Mouse (Mus musculus): ENCODE measurements around the gene Ncam1. TPM values are rescaled to one million over a fixed set of nuclear protein-coding genes. Genes with fewer than 3 reads are reported as not detected.

Ncam1 gene
- polyA plus RNA-seq, 1 experiment from 2014 or later, result 163 TPM

GRCm38 (mm10) chr9:49630336-49630735, 168.4 kb downstream of the Ncam1 start:
- Histone ChIP-seq H3K4me3 (ENCODE audit: low read depth, low read length) (no peak overlapping the region), H3K4me2 (ENCODE audit: low read length) (no peak overlapping the region), H3K9me3 (replicated peaks; ENCODE audit: control insufficient read depth, low read length) (no peaks in the 10 kb centered on the region), H3K27me3 (replicated peaks; ENCODE audit: control insufficient read depth, insufficient read depth, low read length) (no peaks in the 10 kb centered on the region), H3K4me1 (ENCODE audit: control insufficient read depth, insufficient read depth, low read length) (peaks cover 8% of the 10 kb centered on the region; the same call in 1 of the 2 replicates), H3K9ac (ENCODE audit: low read length) (no peak overlapping the region), H3K27ac (ENCODE audit: low read depth, low read length) (no peak overlapping the region), H3K36me3 (ENCODE audit: control insufficient read depth, insufficient read depth, low read length) (no peaks in the 10 kb centered on the region)
- ATAC-seq (no peak), DNase-seq (ENCODE audit: low spot score) (no peak)
- WGBS, result 49% methylated on average over 2 of the region's 2 CpGs

DNA sequence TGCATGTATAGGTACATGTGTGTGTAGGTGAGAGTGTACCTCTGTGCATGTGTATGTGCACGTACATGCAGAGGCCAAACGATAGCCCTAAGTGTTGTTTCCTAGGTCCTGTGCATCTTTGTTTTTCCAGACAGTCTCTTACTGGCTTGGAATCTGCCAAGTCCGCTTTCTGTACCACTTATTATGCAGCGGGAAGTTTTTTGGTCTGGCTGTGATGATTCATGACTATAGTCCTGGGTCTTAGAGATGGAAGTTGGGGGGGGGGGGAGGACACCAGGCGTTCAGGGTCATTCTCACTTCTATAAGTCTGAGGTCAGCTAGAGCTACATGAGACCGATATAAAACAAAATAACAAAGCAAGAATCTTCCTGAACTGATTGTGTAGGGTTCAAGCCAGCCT, 173.8 kb downstream of the Ncam1 start:
- DNase-seq (ENCODE audit: low spot score) (no peak), ATAC-seq (0 out of 2 replicates have a peak, but pooled peaks have one; percentile 8)
- Histone ChIP-seq H3K9me3 (replicated peaks; ENCODE audit: control insufficient read depth, low read length) (no peaks in the 10 kb centered on the region), H3K4me3 (ENCODE audit: low read depth, low read length) (no peak overlapping the region), H3K36me3 (ENCODE audit: control insufficient read depth, insufficient read depth, low read length) (no peaks in the 10 kb centered on the region), H3K4me1 (ENCODE audit: control insufficient read depth, insufficient read depth, low read length) (peaks cover 36% of the 10 kb centered on the region), H3K27me3 (replicated peaks; ENCODE audit: control insufficient read depth, insufficient read depth, low read length) (no peaks in the 10 kb centered on the region), H3K9ac (ENCODE audit: low read length) (no peak overlapping the region), H3K4me2 (ENCODE audit: low read length) (no peak overlapping the region), H3K27ac (ENCODE audit: low read depth, low read length) (peak overlapping the region; percentile 72; the same call in 1 of the 2 replicates)
- 82% methylated on average over 6 of the region's 6 CpGs for WGBS

GRCm38 (mm10) chr9:49623934-49624505, 174.7 kb downstream of the Ncam1 start:
- H3K27ac ChIP-seq (ENCODE audit: low read depth, low read length), result peak overlapping the region; percentile 72
- H3K9me3 ChIP-seq (replicated peaks; ENCODE audit: control insufficient read depth, low read length), result no peaks in the 10 kb centered on the region
- DNase-seq (ENCODE audit: low spot score) (peak; percentile 65), ATAC-seq (peak; percentile 61)
- H3K4me2 ChIP-seq (ENCODE audit: low read length), result 0 out of 2 replicates have a peak overlapping the region, but pooled peaks have one; percentile 3
- 0 out of 2 replicates have a peak overlapping the region, but pooled peaks have one; percentile 21 for H3K9ac ChIP-seq (ENCODE audit: low read length)
- H3K36me3 ChIP-seq (ENCODE audit: control insufficient read depth, insufficient read depth, low read length), result no peaks in the 10 kb centered on the region
- H3K27me3 ChIP-seq (replicated peaks; ENCODE audit: control insufficient read depth, insufficient read depth, low read length), result no peaks in the 10 kb centered on the region
- 10% methylated on average over 3 of the region's 3 CpGs for WGBS
- H3K4me1 ChIP-seq (ENCODE audit: control insufficient read depth, insufficient read depth, low read length), result peaks cover 36% of the 10 kb centered on the region
- no peak overlapping the region for H3K4me3 ChIP-seq (ENCODE audit: low read depth, low read length)

GRCm38 (mm10) chr9:49622928-49623676, 175.6 kb downstream of the Ncam1 start:
- H3K4me3 ChIP-seq (ENCODE audit: low read depth, low read length), result no peak overlapping the region
- no peak overlapping the region for H3K4me2 ChIP-seq (ENCODE audit: low read length)
- ATAC-seq (no peak), DNase-seq (ENCODE audit: low spot score) (peak; percentile 69)
- H3K4me1 ChIP-seq (ENCODE audit: control insufficient read depth, insufficient read depth, low read length), result peaks cover 36% of the 10 kb centered on the region
- H3K27ac ChIP-seq (ENCODE audit: low read depth, low read length), result peak overlapping the region; percentile 72; the same call in 1 of the 2 replicates
- H3K9me3 ChIP-seq (replicated peaks; ENCODE audit: control insufficient read depth, low read length), result no peaks in the 10 kb centered on the region
- H3K9ac ChIP-seq (ENCODE audit: low read length), result no peak overlapping the region
- no peaks in the 10 kb centered on the region for H3K36me3 ChIP-seq (ENCODE audit: control insufficient read depth, insufficient read depth, low read length)
- WGBS, result 51% methylated on average over 9 of the region's 9 CpGs
- no peaks in the 10 kb centered on the region for H3K27me3 ChIP-seq (replicated peaks; ENCODE audit: control insufficient read depth, insufficient read depth, low read length)

DNA sequence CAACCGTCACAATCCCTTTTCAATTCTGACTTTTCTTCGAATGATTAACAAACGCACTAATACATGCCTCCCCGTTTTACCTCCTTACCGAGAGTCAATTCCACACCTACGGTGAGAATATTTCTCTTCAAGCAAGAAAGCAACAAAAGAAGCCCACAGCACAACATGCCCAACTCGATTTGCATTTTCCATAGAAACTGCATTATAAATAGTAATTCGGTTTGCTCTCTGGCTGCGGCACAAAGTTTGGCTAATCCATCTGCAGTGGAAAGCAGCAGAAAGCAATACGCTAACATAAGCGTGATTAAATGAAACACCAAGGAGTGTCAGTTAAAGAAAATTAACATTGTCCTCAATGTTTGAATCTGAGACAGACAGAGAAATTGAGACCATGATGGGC, 177.0 kb downstream of the Ncam1 start:
- no peaks in the 10 kb centered on the region for H3K27me3 ChIP-seq (replicated peaks; ENCODE audit: control insufficient read depth, insufficient read depth, low read length)
- peak overlapping the region; percentile 2; the same call in 1 of the 2 replicates for H3K27ac ChIP-seq (ENCODE audit: low read depth, low read length)
- ATAC-seq, result no peak
- no peaks in the 10 kb centered on the region for H3K9me3 ChIP-seq (replicated peaks; ENCODE audit: control insufficient read depth, low read length)
- WGBS, result 53% methylated on average over 11 of the region's 11 CpGs
- DNase-seq (ENCODE audit: low spot score), result peak; percentile 56
- no peaks in the 10 kb centered on the region for H3K36me3 ChIP-seq (ENCODE audit: control insufficient read depth, insufficient read depth, low read length)
- no peak overlapping the region for H3K4me2 ChIP-seq (ENCODE audit: low read length)
- H3K4me3 ChIP-seq (ENCODE audit: low read depth, low read length), result no peak overlapping the region
- no peak overlapping the region for H3K9ac ChIP-seq (ENCODE audit: low read length)
- peaks cover 31% of the 10 kb centered on the region for H3K4me1 ChIP-seq (ENCODE audit: control insufficient read depth, insufficient read depth, low read length)

GRCm38 (mm10) chr9:49618699-49619392, 179.9 kb downstream of the Ncam1 start:
- no peak overlapping the region for H3K4me3 ChIP-seq (ENCODE audit: low read depth, low read length)
- H3K27me3 ChIP-seq (replicated peaks; ENCODE audit: control insufficient read depth, insufficient read depth, low read length), result no peaks in the 10 kb centered on the region
- H3K27ac ChIP-seq (ENCODE audit: low read depth, low read length), result no peak overlapping the region
- peak; percentile 24; the same call in 1 of the 2 replicates for ATAC-seq
- no peak overlapping the region for H3K4me2 ChIP-seq (ENCODE audit: low read length)
- H3K4me1 ChIP-seq (ENCODE audit: control insufficient read depth, insufficient read depth, low read length), result peaks cover 17% of the 10 kb centered on the region
- no peak overlapping the region for H3K9ac ChIP-seq (ENCODE audit: low read length)
- H3K36me3 ChIP-seq (ENCODE audit: control insufficient read depth, insufficient read depth, low read length), result no peaks in the 10 kb centered on the region
- H3K9me3 ChIP-seq (replicated peaks; ENCODE audit: control insufficient read depth, low read length), result no peaks in the 10 kb centered on the region
- peak; percentile 40 for DNase-seq (ENCODE audit: low spot score)
- WGBS, result 80% methylated on average over 9 of the region's 9 CpGs

- H3K4me1 ChIP-seq (ENCODE audit: control insufficient read depth, insufficient read depth, low read length), result peaks cover 11% of the 10 kb centered on the region
- no peak overlapping the region for H3K27ac ChIP-seq (ENCODE audit: low read depth, low read length)
- no peak overlapping the region for H3K9ac ChIP-seq (ENCODE audit: low read length)
- WGBS, result 81% methylated on average over 2 of the region's 2 CpGs
- no peaks in the 10 kb centered on the region for H3K36me3 ChIP-seq (ENCODE audit: control insufficient read depth, insufficient read depth, low read length)
- DNase-seq (ENCODE audit: low spot score) (no peak), ATAC-seq (no peak)
- H3K4me2 ChIP-seq (ENCODE audit: low read length), result no peak overlapping the region
- H3K9me3 ChIP-seq (replicated peaks; ENCODE audit: control insufficient read depth, low read length), result no peaks in the 10 kb centered on the region
- H3K4me3 ChIP-seq (ENCODE audit: low read depth, low read length), result no peak overlapping the region
- no peaks in the 10 kb centered on the region for H3K27me3 ChIP-seq (replicated peaks; ENCODE audit: control insufficient read depth, insufficient read depth, low read length)
These were observed 180.5 kb downstream of the Ncam1 start for GRCm38 (mm10) chr9:49618266-49618665.

DNA sequence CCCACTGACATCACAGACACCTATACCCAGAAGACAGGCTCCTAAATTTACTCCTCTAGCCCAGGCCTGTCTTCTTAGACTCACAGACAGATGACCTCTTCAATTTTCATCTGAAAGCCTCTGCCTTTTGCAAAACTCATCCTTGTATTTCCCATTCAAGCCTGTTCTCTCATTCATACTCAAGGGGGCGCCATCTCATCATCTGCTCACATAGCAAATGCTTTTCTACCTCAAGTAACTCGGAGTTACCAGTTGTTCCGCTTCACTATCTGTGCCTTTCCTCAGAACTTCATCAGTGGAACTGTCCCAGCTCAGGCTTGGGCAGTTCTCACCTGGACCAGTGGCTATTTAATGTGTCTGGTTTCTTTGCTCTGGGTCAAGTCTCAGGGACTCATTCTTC, 181.5 kb downstream of the Ncam1 start:
- Histone ChIP-seq H3K4me3 (ENCODE audit: low read depth, low read length) (no peak overlapping the region), H3K9ac (ENCODE audit: low read length) (no peak overlapping the region), H3K36me3 (ENCODE audit: control insufficient read depth, insufficient read depth, low read length) (no peaks in the 10 kb centered on the region), H3K27me3 (replicated peaks; ENCODE audit: control insufficient read depth, insufficient read depth, low read length) (no peaks in the 10 kb centered on the region), H3K4me1 (ENCODE audit: control insufficient read depth, insufficient read depth, low read length) (peaks cover 3% of the 10 kb centered on the region; the same call in 1 of the 2 replicates), H3K9me3 (replicated peaks; ENCODE audit: control insufficient read depth, low read length) (no peaks in the 10 kb centered on the region), H3K27ac (ENCODE audit: low read depth, low read length) (no peak overlapping the region), H3K4me2 (ENCODE audit: low read length) (no peak overlapping the region)
- WGBS, result 11% methylated on average over 3 of the region's 3 CpGs
- peak; percentile 63 for DNase-seq (ENCODE audit: low spot score)
- ATAC-seq, result no peak; the same call in 1 of the 2 replicates

All from forebrain, embryonic 14.5 days (tissue).